Mouse (Mus musculus) urinary bladder, adult 18-20 months (tissue): ENCODE results near the gene Hdac7.

Experiments
- DNase-seq, 2 experiments: peaks; one replicate each; pipeline ENCODE4 v3.0.0; 2022; ENCODE audit warnings: low spot score in 2 of 2, mixed read lengths in 2 of 2

Hdac7 gene

GRCm38 (mm10) chr15:97814703-97815102, 29.6 kb downstream of the Hdac7 start:
- DNase-seq = no peak

- no peak for DNase-seq
These were observed 30.7 kb downstream of the Hdac7 start for GRCm38 (mm10) chr15:97813452-97814204.

DNA sequence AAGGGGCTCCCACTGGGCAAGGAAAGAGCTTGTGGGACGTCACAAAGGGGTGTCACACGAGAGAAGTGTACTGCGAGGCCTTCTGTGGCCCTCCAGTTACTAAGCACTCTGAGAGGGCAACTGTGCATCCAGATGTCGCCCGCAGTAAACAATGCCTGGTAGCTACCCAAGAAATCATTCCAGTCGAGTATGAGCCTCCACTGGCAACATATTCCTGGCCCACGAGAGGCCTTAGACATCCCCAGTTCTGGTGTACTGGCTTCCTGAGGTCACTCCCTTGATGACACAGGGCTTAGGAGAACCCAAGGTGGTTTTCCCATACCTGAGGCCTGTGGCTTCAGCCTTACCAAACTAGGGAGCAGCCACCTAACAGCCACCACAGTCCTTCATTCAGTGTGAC, 31.4 kb downstream of the Hdac7 start:
- no peak for DNase-seq

DNA sequence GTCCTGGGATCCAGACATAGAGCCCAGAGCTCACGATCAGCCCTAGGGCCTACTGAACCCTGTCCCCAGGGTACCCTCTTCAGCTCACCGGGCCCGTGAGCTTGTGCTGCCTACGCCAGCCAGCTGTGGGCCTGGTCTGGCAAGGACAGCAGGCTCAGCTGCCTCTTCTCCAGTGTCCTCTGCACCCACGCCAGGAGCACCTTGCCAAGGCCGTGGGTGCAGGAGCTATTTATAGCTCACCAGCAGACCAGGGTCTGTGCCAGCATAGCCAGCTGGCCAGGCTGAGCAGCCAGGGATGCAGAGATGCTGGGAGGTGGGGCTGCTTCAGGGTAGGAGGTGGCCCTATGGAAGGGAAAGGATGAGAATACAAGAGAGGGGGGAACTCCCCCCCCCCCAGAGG, 32.2 kb downstream of the Hdac7 start:
- no peak for DNase-seq

DNA sequence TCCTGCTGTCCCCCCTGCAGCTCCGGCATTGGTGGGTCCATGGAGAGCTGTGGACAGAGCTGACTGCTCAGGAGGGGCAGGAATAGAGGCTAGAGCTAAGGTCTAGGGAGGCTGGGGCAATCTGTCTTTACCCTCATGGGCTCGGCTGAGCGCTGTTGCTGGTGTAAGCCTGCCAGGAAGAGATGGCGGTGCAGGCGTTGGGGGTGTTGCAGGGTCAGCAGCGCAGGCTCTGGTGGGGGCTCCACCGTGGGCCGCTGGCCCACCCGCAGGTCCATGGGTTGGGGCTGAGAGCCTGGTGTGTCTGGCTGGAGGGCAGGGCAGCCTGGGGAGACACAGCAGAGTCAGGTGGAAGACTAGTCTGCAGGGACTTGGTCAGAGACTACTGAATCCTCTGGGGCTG, 33.0 kb downstream of the Hdac7 start:
- DNase-seq = no peak

- no peak for DNase-seq
These were observed 33.9 kb downstream of the Hdac7 start for GRCm38 (mm10) chr15:97810399-97810798.

- DNase-seq = no peak
These were observed 34.4 kb downstream of the Hdac7 start for GRCm38 (mm10) chr15:97809942-97810341.

DNA sequence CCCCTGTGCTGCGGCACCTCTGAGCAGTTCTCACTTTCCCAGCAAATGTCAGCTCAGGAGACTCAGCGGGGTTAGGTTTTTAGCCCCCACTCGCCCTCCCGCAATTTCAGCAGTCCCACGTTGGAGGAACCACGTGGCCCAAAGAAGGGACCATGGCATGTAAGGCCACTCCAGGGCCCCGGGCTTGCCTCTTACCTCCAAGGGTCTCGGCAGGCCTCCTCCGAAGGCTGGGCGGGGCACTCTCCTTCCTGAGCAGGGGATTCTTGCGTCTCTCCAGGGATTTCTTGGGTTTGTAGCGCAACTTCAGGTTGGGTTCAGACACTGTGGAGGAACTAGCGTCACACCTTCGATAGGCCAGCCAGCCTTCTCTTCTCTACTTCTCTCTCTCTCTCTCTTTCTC, 35.1 kb downstream of the Hdac7 start:
- DNase-seq = no peak

DNA sequence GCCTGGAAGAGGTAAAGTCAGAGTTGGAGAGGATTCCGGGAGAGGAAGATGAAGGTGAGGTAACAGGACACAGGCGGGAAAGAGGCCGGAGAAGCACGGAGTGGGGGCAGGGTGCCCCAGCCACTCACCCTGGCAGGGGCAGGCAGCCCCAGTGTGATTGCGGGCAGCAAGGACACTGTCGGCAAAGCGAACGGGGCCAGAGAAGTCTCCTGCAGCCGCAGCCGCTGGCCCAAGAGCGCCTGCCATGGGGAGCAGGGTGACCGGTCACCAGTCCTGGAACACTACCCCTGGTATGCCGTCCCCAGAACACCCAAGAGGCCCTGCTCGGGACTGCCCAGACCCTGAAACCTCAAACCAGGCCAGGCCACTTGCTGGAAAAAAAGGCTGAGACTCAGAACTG, 35.8 kb downstream of the Hdac7 start:
- no peak for DNase-seq

DNA sequence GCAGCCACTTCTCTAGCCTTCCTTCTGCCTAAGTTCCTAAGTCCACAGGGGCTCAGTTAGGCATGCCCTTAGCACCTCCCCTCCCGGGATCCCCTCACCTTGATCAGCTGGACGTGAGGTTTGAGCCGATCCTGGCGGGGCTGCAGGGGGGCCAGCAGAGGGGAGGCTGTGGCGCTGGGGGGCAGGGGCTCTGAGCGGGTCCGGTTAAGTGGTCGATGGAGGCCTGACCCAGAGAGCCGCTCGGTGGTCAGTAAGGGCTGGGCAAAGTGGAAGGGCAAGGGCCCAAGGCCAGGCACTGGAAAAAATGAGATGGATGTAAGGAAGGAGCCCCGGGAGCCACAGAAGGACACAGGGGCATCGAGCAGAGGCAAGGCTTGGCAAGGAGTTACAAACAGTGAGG, 36.4 kb downstream of the Hdac7 start:
- no peak for DNase-seq

GRCm38 (mm10) chr15:97802575-97802974, 41.7 kb downstream of the Hdac7 start:
- no peak for DNase-seq

GRCm38 (mm10) chr15:97801811-97802210, 42.5 kb downstream of the Hdac7 start:
- DNase-seq = no peak

DNA sequence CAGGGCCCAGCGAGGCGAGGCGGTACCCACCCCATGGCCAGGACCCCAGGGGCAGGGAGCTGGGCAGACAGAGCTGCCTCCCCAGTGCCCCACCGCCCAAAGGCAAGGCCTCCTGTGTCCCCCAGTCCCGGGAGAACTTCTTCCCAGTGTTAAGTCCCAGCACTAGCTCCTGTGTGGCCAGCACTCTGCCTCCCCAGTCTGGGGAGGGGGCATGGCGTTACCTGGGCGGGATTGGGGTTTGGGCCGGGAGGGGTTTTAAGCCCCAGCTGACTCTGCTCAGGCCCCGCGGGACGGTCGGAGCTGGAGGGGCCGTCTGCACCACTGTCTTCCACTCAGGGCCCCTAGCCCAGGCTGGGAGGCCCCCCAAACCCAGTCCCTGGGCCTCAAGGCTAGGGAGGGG, 43.4 kb downstream of the Hdac7 start:
- no peak for DNase-seq

DNA sequence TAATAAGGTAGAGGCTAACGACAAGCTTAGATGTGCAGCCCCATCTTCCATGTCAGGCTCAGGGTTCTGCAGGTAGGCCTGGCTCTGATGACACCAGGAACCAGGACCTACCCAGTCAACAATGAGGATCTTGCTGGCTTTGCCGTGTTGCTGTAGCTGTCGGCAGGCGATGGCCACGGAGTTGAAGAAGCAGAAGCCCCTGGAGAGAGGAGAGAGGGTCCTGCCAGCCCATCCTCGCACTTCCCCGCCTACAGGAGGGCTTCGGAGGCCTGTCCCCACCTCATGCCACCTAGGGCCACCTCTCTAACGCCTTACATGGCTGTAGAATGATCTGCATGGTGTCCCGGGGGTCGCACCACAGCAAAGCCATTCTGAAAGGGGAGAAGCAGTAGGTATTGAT, 44.9 kb downstream of the Hdac7 start:
- DNase-seq = no peak

DNA sequence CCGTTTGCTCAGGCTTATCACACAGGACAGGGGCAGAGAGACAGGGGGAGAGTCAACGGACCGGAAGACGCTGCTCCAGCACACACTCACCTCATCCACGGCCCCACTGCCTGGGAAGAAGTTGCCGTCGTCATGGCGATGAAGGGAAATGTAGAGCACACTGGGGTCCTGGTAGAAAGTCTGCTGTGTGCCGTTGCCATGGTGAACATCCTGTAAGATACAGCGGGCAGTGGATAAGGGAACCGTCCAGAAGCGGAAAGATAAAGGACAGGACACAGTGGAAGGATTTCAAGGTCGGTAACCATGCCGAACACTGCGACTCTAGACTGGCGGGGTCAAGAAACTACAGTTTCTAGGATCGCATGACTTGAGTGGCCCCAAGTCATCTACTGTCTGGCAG, 46.2 kb downstream of the Hdac7 start:
- DNase-seq = no peak

GRCm38 (mm10) chr15:97796674-97797310, 47.5 kb downstream of the Hdac7 start:
- DNase-seq = no peak

GRCm38 (mm10) chr15:97795559-97796235, 48.6 kb downstream of the Hdac7 start:
- no peak for DNase-seq

GRCm38 (mm10) chr15:97794268-97794667, 50.0 kb downstream of the Hdac7 start:
- DNase-seq = no peak

DNA sequence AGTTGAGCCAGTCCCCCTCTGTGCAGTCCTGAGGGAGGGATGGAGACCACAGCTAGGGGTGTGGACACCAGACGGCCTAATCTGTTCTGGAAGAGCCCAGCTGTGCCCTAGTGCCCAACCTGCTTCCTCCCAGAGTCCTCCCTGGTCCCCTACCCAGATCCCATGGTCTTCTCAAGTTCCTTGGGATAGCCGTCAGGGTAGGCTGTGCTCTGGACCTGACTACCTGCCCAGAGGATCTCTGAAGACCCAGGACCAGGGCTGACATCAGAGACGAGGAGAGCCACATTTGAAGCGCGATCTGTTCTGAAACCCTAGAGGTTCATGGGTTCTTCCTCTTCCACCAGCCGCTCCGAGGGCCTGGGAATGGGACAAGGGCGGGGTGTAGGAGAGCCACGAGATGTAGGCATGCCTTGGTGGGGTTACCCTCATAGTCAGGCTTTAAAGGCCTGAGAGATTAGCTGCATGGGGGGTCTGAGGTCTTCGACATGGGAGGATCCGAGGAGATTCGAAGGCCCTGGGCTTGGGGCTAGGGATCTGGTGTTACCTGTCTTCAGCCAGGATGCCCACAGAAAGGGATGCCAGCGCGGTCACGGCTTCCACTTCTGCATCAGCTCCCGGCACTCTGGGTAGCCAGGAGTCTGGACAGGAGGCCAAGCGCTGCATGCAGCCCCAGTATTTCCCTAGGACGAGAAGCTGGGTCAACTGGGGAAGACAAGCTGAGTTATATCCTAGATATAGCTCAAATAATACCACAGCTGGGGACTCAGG, 50.7 kb downstream of the Hdac7 start:
- DNase-seq = no peak

GRCm38 (mm10) chr15:97791126-97791700, 53.1 kb downstream of the Hdac7 start:
- DNase-seq = no peak

DNA sequence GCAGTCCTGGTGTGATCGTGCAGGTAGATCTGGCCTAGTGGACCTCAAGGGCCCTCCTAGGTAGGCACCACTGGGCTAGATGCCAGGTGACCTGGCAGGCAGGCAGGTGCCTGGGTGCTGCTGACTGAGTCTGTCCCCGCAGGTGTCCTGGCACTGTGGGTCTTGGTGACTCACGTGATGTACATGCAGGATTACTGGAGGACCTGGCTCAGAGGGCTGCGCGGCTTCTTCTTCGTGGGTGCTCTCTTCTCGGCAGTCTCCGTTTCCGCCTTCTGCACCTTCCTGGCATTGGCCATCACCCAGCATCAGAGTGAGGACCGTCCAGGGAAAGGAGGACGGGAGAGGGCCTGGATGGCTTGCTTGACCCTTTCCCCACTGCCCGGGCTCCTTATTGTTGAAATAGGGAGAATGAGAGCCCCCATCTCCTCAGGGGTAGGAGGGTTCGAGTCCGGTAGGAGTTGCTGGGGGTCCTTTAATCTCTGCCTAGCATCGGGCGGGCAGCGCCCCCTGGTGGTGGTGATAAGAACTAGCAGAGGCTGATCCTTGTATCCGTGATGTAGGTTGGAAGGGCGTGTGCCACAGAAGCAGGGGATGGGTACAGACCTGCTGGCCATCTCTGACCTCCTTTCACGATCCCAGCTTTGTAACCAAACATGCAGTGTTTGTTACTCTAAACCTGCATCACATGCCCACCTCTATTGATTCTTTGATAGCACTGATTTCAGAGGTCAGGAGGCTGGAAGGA, 54.4 kb downstream of the Hdac7 start:
- no peak for DNase-seq
